Mouse (Mus musculus) neural tube, embryonic 15.5 days (tissue): ENCODE measurements around the gene Ccdc33. TPM values are rescaled to one million over a fixed set of nuclear protein-coding genes. Genes with fewer than 3 reads are reported as not detected.

Experiments
- ATAC-seq: fragments of 200-750 bp; cut with Nextera tagmentation; 2 replicates; pipeline ENCODE4 v1.8.0; 2017; ENCODE audit warnings: mild to moderate bottlenecking, moderate TSS enrichment, moderate library complexity; ENCODE audit not compliant: low FRiP score
- H3K27ac ChIP-seq: fragments of 300-500 bp; sonication (generic); replicated peaks from 2 replicates; pipeline ENCODE4 v1.5.1; 2015; ENCODE audit warnings: mild to moderate bottlenecking, inconsistent platforms
- H3K27me3 ChIP-seq: fragments of 300-500 bp; sonication (generic); replicated peaks from 2 replicates; pipeline ENCODE4 v1.6.1; 2015; ENCODE audit warnings: inconsistent platforms
- H3K36me3 ChIP-seq: fragments of 300-500 bp; sonication (generic); 2 replicates; pipeline ENCODE4 v1.6.1; 2015; ENCODE audit warnings: inconsistent platforms
- H3K4me1 ChIP-seq: fragments of 300-500 bp; sonication (generic); 2 replicates; pipeline ENCODE4 v1.6.1; 2015; ENCODE audit warnings: inconsistent platforms
- H3K4me2 ChIP-seq: fragments of 300-500 bp; sonication (generic); 2 replicates; pipeline ENCODE4 v1.6.1; 2015; ENCODE audit warnings: inconsistent platforms, mild to moderate bottlenecking, moderate library complexity
- H3K4me3 ChIP-seq: fragments of 300-500 bp; sonication (generic); replicated peaks from 2 replicates; pipeline ENCODE4 v1.5.1; 2015; ENCODE audit warnings: mild to moderate bottlenecking, inconsistent platforms
- H3K9ac ChIP-seq: fragments of 300-500 bp; sonication (generic); replicated peaks from 2 replicates; pipeline ENCODE4 v1.6.1; 2015; ENCODE audit warnings: mild to moderate bottlenecking, inconsistent platforms
- H3K9me3 ChIP-seq: fragments of 300-500 bp; sonication (generic); replicated peaks from 2 replicates; pipeline ENCODE4 v1.6.1; 2016; ENCODE audit warnings: inconsistent platforms
- WGBS: fragments of 180-500 bp; shearing (Covaris S2); methylation state at CpG from one replicate; pipeline ENCODE4 v1.1.7; 2015; ENCODE audit warnings: mixed read lengths; 5-methylcytosine and 5-hydroxymethylcytosine counted together
- polyA plus RNA-seq: library from polyadenylated mRNA; unstranded; fragments of >200 nt; fragmentation: Nextera tagmentation; extraction: Ambion mirVana; gene quantifications from 2 replicates; pipeline ENCODE4 v1.2.1, GENCODE M21; 2015

The Ccdc33 gene
- 0.13 and 0.15 TPM in 2 replicates for polyA plus RNA-seq

DNA sequence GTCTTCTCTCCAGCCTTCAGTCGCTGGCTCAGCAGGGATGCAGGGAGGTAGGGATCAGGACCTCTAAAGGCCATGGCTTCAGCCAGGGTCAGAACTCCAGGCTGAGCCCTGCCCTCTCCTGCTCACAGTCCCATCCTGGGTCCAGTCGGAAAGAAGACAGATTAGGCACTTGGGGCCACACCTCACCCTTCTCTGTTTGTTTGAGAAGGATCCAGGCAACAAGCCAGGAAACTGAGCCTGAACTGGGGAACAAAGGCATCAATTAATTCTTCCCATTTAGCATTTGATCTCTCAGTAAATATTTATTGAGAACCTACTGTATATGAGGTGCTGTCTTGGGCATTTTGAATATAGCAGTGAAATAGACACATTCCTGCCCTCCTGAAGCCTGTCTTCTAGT lies at the start of gene Ccdc33:
TSS of gene Ccdc33 (minus strand) at position 153 of the 400 bp plus-strand sequence.
- 41% methylated on average over 2 of the region's 2 CpGs for WGBS
- no peak within 1 kb of the TSS for H3K9ac ChIP-seq

DNA sequence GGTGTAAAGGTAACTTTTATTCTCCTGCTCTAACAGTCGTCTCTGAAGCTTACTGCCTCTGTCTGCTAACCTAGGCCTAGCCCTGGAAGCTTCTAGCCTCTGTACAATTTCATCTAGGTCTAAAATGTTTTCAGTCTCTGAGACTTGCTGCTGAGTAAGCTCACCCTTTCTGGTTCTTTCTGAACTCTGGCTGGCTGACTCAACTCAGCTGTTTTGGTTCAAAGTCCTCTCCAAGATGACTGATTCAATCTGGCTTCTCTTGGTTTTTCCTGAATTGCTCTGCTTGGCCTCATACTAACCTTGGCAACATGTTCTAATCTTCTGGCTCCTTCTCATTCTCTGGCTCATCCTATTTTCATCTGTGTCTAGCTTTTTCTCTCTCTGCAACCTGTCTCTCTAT lies 47.2 kb upstream of the Ccdc33 start:
- no peaks in the 10 kb centered on the region for H3K9me3 ChIP-seq
- no peak overlapping the region for H3K4me3 ChIP-seq
- 69% methylated on average over 1 of the region's 1 CpGs for WGBS
- no peak overlapping the region for H3K4me2 ChIP-seq
- no peaks in the 10 kb centered on the region for H3K4me1 ChIP-seq
- no peaks in the 10 kb centered on the region for H3K36me3 ChIP-seq
- no peak overlapping the region for H3K27ac ChIP-seq
- no peak for ATAC-seq
- no peaks in the 10 kb centered on the region for H3K27me3 ChIP-seq
- no peak overlapping the region for H3K9ac ChIP-seq

More for the DNA sequence above, at the start of gene Ccdc33:
- Histone ChIP-seq H3K27ac (no peak within 1 kb of the TSS), H3K4me3 (no peak within 1 kb of the TSS), H3K27me3 (peaks cover 31% of the 10 kb centered on the region), H3K9me3 (no peaks in the 10 kb centered on the region), H3K4me1 (peaks cover 30% of the 10 kb centered on the region), H3K36me3 (no peaks in the 10 kb centered on the region), H3K4me2 (no peak within 1 kb of the TSS)
- no peak for ATAC-seq

- H3K4me3 ChIP-seq = no peak overlapping the region
- ATAC-seq = no peak
- no peaks in the 10 kb centered on the region for H3K9me3 ChIP-seq
- H3K27me3 ChIP-seq = no peaks in the 10 kb centered on the region
- H3K4me1 ChIP-seq = no peaks in the 10 kb centered on the region
- H3K4me2 ChIP-seq = no peak overlapping the region
- H3K36me3 ChIP-seq = no peaks in the 10 kb centered on the region
- WGBS = 81% methylated on average over 5 of the region's 5 CpGs
- H3K9ac ChIP-seq = no peak overlapping the region
- no peak overlapping the region for H3K27ac ChIP-seq
Measured at GRCm38 (mm10) chr9:58163146-58163545, 44.5 kb upstream of the Ccdc33 start.

DNA sequence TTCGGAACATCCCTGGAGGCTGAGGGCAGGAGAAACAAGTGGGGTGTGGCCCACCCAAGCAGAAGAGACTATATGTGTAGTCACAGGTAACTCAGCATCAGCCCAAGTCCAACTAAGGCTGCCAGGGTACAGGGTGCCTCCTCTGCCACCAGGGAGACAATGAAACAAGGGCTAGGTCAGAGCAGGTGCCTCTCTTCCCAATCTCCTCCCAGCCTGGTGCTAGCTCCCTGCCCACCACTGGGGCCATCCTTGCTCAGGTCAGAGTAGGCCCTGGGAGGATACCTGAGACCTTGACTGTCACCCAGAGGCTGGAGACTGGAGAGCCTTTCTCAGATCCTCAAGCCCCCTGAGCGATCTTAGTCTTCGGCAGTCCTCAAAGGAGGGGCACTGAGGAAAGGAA lies 43.5 kb upstream of the Ccdc33 start:
- WGBS = 92% methylated on average over 3 of the region's 3 CpGs

DNA sequence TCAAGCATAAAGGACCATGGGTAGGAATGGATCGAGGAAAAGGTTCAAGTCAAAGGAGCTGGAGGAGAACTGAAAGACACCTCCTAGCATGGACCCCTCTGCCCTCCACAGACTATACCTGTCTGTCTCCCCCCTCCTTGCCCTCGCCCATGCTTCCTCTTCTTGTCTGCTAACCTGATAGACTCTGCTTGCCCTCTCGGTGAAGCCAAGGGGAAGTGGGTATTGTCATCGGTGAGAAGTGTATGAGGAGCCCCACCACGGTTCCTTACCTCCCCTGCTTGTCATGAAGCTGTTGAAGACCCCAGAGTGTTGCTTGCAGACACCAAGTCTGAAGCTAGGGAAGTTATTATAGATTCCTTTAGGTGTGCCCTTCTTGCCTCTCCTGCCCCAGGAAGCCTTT lies 41.7 kb upstream of the Ccdc33 start:
- H3K4me3 ChIP-seq = no peak overlapping the region
- no peaks in the 10 kb centered on the region for H3K36me3 ChIP-seq
- no peaks in the 10 kb centered on the region for H3K27me3 ChIP-seq
- H3K9me3 ChIP-seq = no peaks in the 10 kb centered on the region
- H3K4me1 ChIP-seq = peaks cover 3% of the 10 kb centered on the region
- 88% methylated on average over 5 of the region's 5 CpGs for whole genome bisulfite sequencing
- no peak overlapping the region for H3K4me2 ChIP-seq
- ATAC-seq = no peak
- no peak overlapping the region for H3K9ac ChIP-seq
- H3K27ac ChIP-seq = no peak overlapping the region; the same call in 1 of the 2 replicates

More for the DNA sequence above, 43.5 kb upstream of the Ccdc33 start:
- Histone ChIP-seq H3K4me2 (no peak overlapping the region), H3K36me3 (no peaks in the 10 kb centered on the region), H3K9me3 (no peaks in the 10 kb centered on the region), H3K4me1 (no peaks in the 10 kb centered on the region), H3K27me3 (no peaks in the 10 kb centered on the region), H3K4me3 (no peak overlapping the region), H3K27ac (no peak overlapping the region), H3K9ac (no peak overlapping the region)
- no peak for ATAC-seq

DNA sequence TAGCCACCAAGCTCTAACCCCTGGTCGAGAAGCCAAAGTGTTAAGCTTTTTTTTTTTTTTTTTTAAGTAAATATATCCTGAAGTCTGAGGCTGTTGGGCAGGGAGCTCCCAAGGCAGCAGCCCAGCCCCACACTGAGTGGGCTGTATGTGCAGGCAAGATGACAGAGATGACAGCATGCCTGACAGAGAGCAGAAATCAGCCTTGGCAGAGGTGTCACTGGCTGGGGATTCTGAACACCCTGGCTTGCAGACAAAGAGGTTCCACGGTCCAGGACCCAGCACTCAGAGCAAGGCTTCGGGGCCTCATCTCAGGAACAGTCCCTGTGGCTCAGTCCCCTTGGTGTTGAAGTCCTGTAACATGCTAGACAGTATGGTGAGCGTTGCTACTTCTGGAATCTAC lies 41.2 kb upstream of the Ccdc33 start:
- H3K4me2 ChIP-seq = no peak overlapping the region
- H3K27me3 ChIP-seq = no peaks in the 10 kb centered on the region
- H3K4me1 ChIP-seq = peaks cover 7% of the 10 kb centered on the region
- whole genome bisulfite sequencing = 73% methylated on average over 4 of the region's 4 CpGs
- H3K9me3 ChIP-seq = no peaks in the 10 kb centered on the region
- ATAC-seq = no peak
- H3K27ac ChIP-seq = no peak overlapping the region; the same call in 1 of the 2 replicates
- no peak overlapping the region for H3K4me3 ChIP-seq
- no peak overlapping the region for H3K9ac ChIP-seq
- H3K36me3 ChIP-seq = no peaks in the 10 kb centered on the region

DNA sequence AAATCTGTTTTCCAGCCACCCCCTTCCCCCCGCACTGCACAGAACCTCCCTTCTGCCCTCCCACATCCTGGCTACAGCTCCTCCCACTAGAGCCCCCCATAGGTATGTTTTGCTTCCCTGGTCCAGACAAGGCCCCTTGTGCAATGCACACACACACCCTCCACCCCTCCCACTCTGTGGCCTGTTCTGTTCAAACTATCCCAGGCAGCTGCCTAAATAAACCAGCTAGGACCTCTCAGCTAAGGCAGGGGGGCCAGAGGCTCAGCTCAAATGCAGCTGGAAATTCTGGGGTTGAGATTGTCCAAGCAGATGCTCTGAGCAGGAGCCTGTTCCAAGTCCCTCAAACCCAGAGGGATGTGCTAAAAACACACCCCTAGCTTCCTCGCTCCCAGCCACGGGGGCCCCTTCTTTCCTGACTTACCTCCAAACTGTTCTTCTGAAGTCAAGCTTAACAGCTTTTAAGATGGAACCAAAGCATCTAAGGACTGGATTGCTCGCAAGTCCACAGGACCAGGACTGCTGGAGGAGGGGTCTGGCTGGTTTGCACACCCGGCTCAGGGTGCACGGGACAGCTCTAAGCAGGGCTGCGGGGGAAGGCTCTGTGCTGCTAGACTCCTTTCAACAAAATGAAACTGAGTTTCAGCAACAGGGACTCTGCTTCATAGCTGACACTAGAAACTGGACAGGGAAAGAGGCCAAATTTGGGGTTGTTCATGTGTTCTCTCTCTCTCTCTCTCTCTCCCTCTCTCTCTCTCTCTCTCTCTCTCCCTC lies 40.1 kb upstream of the Ccdc33 start:
- Histone ChIP-seq H3K9ac (no peak overlapping the region), H3K9me3 (no peaks in the 10 kb centered on the region), H3K27ac (peak overlapping the region; percentile 60; the same call in 1 of the 2 replicates), H3K4me2 (no peak overlapping the region; the same call in 1 of the 2 replicates), H3K36me3 (no peaks in the 10 kb centered on the region), H3K4me1 (peaks cover 7% of the 10 kb centered on the region), H3K4me3 (no peak overlapping the region), H3K27me3 (no peaks in the 10 kb centered on the region)
- no peak for ATAC-seq
- 48% methylated on average over 7 of the region's 7 CpGs for WGBS

DNA sequence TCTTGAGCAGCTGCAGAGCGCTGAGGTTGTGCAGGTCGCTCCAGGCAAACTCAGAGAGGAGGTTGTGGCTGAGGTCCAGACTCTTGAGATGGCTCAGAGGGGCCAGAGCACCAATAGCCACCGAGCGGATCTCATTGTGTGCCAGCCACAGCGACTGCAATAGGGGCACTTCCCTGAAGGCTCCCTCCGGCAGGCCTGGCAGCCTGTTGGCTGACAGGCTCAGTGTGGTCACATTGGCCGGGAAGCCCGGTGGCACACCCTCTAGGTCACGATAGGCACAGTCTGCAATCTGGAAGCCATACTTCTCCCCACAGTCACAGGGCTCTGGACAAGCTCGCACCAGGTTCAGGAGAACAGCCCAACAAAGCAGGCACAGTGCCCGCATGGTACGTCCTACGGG lies 39.2 kb upstream of the Ccdc33 start:
- WGBS = 78% methylated on average over 13 of the region's 13 CpGs

GRCm38 (mm10) chr9:58156819-58157560 lies 38.4 kb upstream of the Ccdc33 start:
- Histone ChIP-seq H3K4me2 (peak overlapping the region; percentile 42; the same call in 1 of the 2 replicates), H3K27ac (no peak overlapping the region), H3K27me3 (no peaks in the 10 kb centered on the region), H3K4me3 (no peak overlapping the region), H3K4me1 (peaks cover 7% of the 10 kb centered on the region), H3K9ac (no peak overlapping the region), H3K9me3 (no peaks in the 10 kb centered on the region), H3K36me3 (no peaks in the 10 kb centered on the region)
- WGBS = 89% methylated on average over 22 of the region's 22 CpGs
- no peak for ATAC-seq

More for the DNA sequence above, 39.2 kb upstream of the Ccdc33 start:
- peak overlapping the region; percentile 56 for H3K27ac ChIP-seq
- H3K4me1 ChIP-seq = peaks cover 7% of the 10 kb centered on the region
- H3K9me3 ChIP-seq = no peaks in the 10 kb centered on the region
- H3K27me3 ChIP-seq = no peaks in the 10 kb centered on the region
- no peak for ATAC-seq
- no peaks in the 10 kb centered on the region for H3K36me3 ChIP-seq
- H3K4me2 ChIP-seq = peak overlapping the region; percentile 42
- peak overlapping the region; percentile 21 for H3K4me3 ChIP-seq
- no peak overlapping the region for H3K9ac ChIP-seq

- 45% methylated on average over 3 of the region's 3 CpGs for WGBS
- ATAC-seq = no peak
- Histone ChIP-seq H3K9me3 (no peaks in the 10 kb centered on the region), H3K4me2 (no peak overlapping the region), H3K4me1 (peaks cover 7% of the 10 kb centered on the region), H3K27ac (no peak overlapping the region; the same call in 1 of the 2 replicates), H3K9ac (no peak overlapping the region), H3K27me3 (no peaks in the 10 kb centered on the region; the same call in 1 of the 2 replicates), H3K36me3 (no peaks in the 10 kb centered on the region), H3K4me3 (no peak overlapping the region)
Measured at GRCm38 (mm10) chr9:58155366-58155765, 36.7 kb upstream of the Ccdc33 start.

GRCm38 (mm10) chr9:58153095-58153494 lies 34.5 kb upstream of the Ccdc33 start:
- ATAC-seq = no peak
- Histone ChIP-seq H3K4me2 (no peak overlapping the region), H3K4me3 (no peak overlapping the region), H3K9ac (no peak overlapping the region), H3K36me3 (no peaks in the 10 kb centered on the region), H3K27ac (no peak overlapping the region; the same call in 1 of the 2 replicates), H3K27me3 (no peaks in the 10 kb centered on the region; the same call in 1 of the 2 replicates), H3K9me3 (no peaks in the 10 kb centered on the region), H3K4me1 (peaks cover 7% of the 10 kb centered on the region)
- 82% methylated on average over 3 of the region's 3 CpGs for WGBS
